Mouse (Mus musculus) ovary, postnatal 10 days (tissue): ENCODE data around the gene Ube2g1.
"Not testable (repeated sequence)": the region's sequence is repeated elsewhere in the genome, so short reads cannot be mapped to it uniquely, and the experiment has no call there.

Experiments
- DNase-seq: peaks from one replicate; pipeline ENCODE4 v3.0.0; 2022; ENCODE audit warnings: low spot score

Gene Ube2g1

GRCm38 (mm10) chr11:72692353-72692752, 85.3 kb downstream of the Ube2g1 start:
- DNase-seq: no peak

GRCm38 (mm10) chr11:72695025-72695424, 87.9 kb downstream of the Ube2g1 start:
- no peak for DNase-seq

GRCm38 (mm10) chr11:72696368-72696971, 89.4 kb downstream of the Ube2g1 start:
- DNase-seq: no peak

GRCm38 (mm10) chr11:72697323-72697722, 90.2 kb downstream of the Ube2g1 start:
- no peak for DNase-seq

- not testable (repeated sequence) for DNase-seq
Measured at GRCm38 (mm10) chr11:72705111-72705510, 98.0 kb downstream of the Ube2g1 start.

- no peak for DNase-seq
Measured at GRCm38 (mm10) chr11:72712721-72713120, 105.6 kb downstream of the Ube2g1 start.

- no peak for DNase-seq
Measured at GRCm38 (mm10) chr11:72718161-72718560, 111.1 kb downstream of the Ube2g1 start.

GRCm38 (mm10) chr11:72723165-72723564, 116.1 kb downstream of the Ube2g1 start:
- no peak for DNase-seq

- DNase-seq: no peak
Measured at GRCm38 (mm10) chr11:72723871-72724270, 116.8 kb downstream of the Ube2g1 start.

GRCm38 (mm10) chr11:72726023-72726422, 118.9 kb downstream of the Ube2g1 start:
- DNase-seq: no peak

GRCm38 (mm10) chr11:72733736-72734135, 126.7 kb downstream of the Ube2g1 start:
- DNase-seq: no peak

- DNase-seq: no peak
Measured at GRCm38 (mm10) chr11:72734840-72735518, 127.9 kb downstream of the Ube2g1 start.

GRCm38 (mm10) chr11:72735519-72735860, 128.4 kb downstream of the Ube2g1 start:
- no peak for DNase-seq
